Mouse (Mus musculus) myocyte (in vitro differentiated cells): ENCODE results near the gene Tcf7.

Experiments used
- CEBPB ChIP-seq: IDR thresholded peaks from 2 replicates; pipeline ENCODE4 v1.6.1; 2011; ENCODE audit warnings: mild to moderate bottlenecking, moderate library complexity; ENCODE audit not compliant: poor library complexity, insufficient read depth, severe bottlenecking
- E2F4 ChIP-seq: IDR thresholded peaks from one replicate; pipeline ENCODE4 v1.6.1; 2011; ENCODE audit warnings: mild to moderate bottlenecking, control low read depth, moderate library complexity; ENCODE audit not compliant: insufficient read depth
- MAX ChIP-seq: IDR thresholded peaks from one replicate; pipeline ENCODE4 v1.6.1; 2011; ENCODE audit warnings: low read depth, mild to moderate bottlenecking, control low read depth
- MYOD1 ChIP-seq, 3 experiments: IDR thresholded peaks; one replicate each; pipeline ENCODE4 v1.6.1; 2011; ENCODE audit warnings: control low read depth in 2 of 3, low read depth in 2 of 3, mild to moderate bottlenecking in 2 of 3, moderate library complexity in 1 of 3; ENCODE audit not compliant: insufficient read length in 2 of 3, control insufficient read depth in 1 of 3
- MYOG ChIP-seq, 3 experiments: IDR thresholded peaks; one replicate each; pipeline ENCODE4 v1.6.1; 2011; ENCODE audit warnings: control low read depth in 2 of 3, low read depth in 2 of 3, mild to moderate bottlenecking in 2 of 3; ENCODE audit not compliant: insufficient read length in 2 of 3, control insufficient read depth in 1 of 3, insufficient read depth in 1 of 3
- POLR2A ChIP-seq: IDR thresholded peaks from one replicate; pipeline ENCODE4 v1.6.1; 2011; ENCODE audit warnings: low read depth, mild to moderate bottlenecking, control low read depth, moderate library complexity; ENCODE audit not compliant: insufficient read length
- POLR2AphosphoS2 ChIP-seq: IDR thresholded peaks from one replicate; pipeline ENCODE4 v1.6.1; 2011; ENCODE audit warnings: low read depth, control low read depth; ENCODE audit not compliant: insufficient read length
- REST ChIP-seq: IDR thresholded peaks from one replicate; pipeline ENCODE4 v1.6.1; 2011; ENCODE audit warnings: mild to moderate bottlenecking, control low read depth, moderate library complexity; ENCODE audit not compliant: insufficient read depth, insufficient read length
- TCF12 ChIP-seq: IDR thresholded peaks from one replicate; pipeline ENCODE4 v1.6.1; 2011; ENCODE audit warnings: mild to moderate bottlenecking, control low read depth; ENCODE audit not compliant: poor library complexity, insufficient read depth, severe bottlenecking
- USF1 ChIP-seq: IDR thresholded peaks from one replicate; pipeline ENCODE4 v1.6.1; 2011; ENCODE audit warnings: low read depth, mild to moderate bottlenecking, control low read depth, moderate library complexity

DNA sequence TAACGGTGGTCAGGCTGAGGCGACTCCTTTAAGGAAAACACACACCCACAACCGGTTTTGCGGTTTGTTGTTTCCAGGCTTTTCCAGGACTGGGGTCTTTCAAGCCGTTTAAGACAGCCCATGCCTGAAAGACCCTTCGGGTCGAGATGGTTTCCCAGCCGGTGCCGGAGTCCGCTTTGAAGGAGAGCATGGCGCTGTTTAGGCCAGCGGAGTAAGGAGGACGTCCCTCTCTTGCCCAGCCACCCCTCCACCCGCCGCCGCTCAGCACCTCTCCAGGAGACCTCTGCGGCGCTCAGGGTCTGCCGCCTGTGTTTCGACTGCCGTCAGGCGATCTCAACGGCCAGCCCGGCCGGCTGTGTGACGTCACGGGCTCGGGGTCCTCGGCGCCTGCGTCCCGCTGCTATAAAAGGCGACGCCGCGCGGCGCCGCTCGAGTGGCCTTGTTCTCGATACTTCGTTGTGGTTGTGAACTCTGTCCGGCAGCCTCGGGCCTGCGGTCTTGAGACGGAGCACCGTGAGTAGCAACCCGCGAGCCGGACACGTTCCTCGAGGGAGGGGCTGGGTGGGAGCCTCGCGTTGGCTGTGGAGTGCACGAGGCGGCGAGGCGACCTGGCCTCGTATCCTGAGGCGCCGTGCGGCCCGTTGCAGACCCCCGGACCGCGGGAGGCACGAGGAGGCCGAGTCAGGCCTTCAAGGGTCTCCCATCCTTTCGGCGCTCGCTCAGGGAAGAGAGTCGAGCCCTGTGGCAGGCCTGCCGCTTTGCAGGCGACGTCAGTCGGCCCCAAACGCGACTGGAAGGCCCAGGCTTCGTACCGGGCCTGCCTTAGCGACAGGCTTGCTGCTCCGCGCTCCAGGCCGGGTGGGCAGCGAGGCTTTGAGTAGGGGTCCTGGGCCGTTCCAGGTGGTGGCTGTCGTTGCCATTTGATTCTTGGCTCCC lies 50.9 kb downstream of the Tcf7 start, which contains the start of gene Skp1a:
- TF ChIP-seq POLR2A (peak; percentile 97), MAX (peak; percentile 89), E2F4 (peak; percentile 3), MYOG (IDR thresholded peaks at IDR 0.05; ENCODE audit: control insufficient read depth in 1 of 3, insufficient read depth in 1 of 3, insufficient read length in 2 of 3, low read depth in 2 of 3) (peak in 1 of 3 experiments; percentile 2), USF1 (no peak), TCF12 (no peak), MYOD1 (IDR thresholded peaks at IDR 0.05; ENCODE audit: control insufficient read depth in 1 of 3, insufficient read length in 2 of 3, low read depth in 2 of 3) (no peak), REST (peak; percentile 1), POLR2AphosphoS2 (peak; percentile 94), CEBPB (no peak)
